Mouse (Mus musculus) spleen, postnatal 4 days (tissue): ENCODE measurements around the gene Magi1.

ENCODE experiments used
- DNase-seq, 2 experiments: peaks; one replicate each; pipeline ENCODE4 v3.0.0; 2022; ENCODE audit warnings: low spot score in 2 of 2

The Magi1 gene

GRCm38 (mm10) chr6:94283318-94284061, at the start of gene Magi1:
Gene Magi1, minus strand, starts transcription at chr6:94283917.
- DNase-seq: peak; percentile 70 to 81

GRCm38 (mm10) chr6:94327143-94327542, 43.4 kb upstream of the Magi1 start:
- DNase-seq: no peak

GRCm38 (mm10) chr6:94316886-94317285, 33.2 kb upstream of the Magi1 start:
- no peak for DNase-seq

DNA sequence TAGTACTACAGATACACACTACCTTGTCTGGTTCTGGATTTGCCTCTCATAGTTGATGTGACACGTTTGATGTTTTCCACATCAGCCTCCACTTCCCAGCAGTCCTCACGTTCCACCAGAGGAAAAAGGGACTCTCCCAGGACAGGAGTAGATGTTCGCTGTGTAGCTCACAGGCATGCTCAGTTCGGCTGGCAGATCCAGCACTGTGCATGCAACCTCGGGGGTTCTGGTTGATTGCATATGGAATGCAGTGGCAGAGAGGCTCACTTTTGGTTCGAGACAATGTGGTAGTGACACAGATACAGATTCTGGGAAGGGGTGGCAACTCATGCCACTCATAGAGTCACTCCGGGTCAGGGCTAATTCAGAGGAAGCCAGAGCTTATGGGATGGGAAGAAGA, 28.6 kb upstream of the Magi1 start:
- DNase-seq: no peak

DNA sequence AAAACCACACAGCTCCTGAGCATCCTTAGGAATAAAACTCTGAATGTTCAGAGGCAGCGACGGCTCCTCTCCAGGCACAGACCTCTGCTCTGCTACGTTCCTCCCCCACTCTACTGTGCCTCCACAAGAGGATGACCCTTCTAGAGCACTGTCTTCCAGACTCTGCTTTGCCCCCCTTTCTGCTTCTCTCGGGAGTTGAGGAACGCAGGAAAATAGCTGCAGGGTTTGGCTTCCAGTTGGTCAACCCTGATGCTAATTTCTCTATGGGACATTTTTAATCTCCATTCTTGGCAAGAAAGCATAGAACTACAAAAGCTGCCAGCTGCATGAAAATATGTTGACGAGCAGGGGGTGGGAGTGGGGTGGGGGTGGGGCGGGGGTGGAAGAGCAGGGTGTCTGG, 24.8 kb upstream of the Magi1 start:
- no peak for DNase-seq

DNA sequence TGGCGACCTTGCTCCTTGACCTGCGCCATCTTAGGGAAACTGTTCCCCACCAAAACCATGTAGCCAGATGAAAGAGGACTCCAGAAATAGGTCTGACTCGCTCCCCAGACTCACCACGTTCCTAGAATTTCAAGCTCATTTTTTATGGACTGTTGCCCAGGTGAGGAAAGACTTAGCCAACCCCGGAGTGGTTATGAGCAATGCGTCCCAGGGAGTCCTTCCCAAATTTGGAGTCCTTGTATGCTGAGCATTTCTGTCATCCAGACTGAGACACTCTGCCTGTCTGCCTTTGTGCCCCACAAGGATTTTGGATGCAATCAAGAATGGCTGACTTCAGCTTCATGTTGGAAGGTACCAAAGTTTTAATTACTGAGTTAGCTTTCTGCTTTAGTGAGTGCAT, 19.8 kb upstream of the Magi1 start:
- DNase-seq: no peak

DNA sequence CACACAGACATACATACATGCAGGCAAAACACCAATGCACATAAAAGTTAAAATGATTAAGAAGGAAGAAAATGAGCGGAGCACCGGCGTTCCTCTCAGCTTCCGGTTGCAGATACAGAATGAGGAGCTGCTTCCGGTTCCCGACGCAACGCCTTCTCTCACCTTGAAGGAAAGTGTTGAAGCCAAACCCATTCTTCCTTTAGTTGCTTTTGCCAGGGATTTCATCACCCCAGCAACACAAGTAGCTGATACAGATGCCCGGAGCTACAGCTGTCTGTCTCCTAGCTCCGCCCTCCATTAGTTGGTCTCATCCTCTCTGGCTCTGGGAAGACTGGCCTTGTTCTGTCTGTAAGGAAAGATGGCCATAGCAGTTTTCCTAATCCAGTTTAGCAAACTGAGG, 18.1 kb upstream of the Magi1 start:
- DNase-seq: no peak

DNA sequence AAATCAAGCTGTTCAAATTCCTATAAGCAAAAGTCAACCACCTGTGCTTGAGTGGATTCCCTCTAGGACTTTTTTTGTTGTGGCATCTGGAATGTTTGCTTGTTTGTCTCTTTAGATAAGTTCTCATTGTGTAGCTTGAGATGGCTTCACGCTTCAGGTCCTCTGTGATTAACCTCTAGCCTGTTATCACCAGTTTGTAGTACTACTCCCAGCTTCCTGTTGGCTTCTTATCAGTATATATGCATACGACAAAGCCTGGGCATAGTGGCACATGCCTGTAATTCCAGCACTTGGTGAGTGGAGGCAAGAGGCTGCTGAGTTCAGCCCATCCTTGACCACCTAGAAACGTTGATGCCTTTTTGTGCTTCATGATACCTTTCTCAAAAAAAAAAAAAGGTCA, 16.8 kb upstream of the Magi1 start:
- no peak for DNase-seq

DNA sequence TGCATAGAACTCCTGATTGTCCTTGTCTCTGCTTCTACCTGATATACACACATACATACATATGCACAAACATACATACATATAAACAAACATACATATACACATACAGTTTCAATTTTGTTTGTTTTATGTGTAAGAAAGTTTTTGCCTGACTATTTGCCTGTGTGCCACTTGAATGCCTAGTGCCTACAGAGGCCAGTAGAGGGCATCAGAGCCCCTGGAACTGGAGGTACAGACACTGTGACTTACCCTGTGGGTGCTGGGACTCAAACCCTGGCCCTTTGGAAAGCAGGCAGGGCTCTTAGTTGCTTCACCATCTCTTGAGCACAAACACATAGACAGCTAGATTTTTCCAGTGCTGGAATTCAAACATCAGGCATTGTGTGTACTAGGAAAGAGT, 3.7 kb upstream of the Magi1 start:
- DNase-seq: no peak

DNA sequence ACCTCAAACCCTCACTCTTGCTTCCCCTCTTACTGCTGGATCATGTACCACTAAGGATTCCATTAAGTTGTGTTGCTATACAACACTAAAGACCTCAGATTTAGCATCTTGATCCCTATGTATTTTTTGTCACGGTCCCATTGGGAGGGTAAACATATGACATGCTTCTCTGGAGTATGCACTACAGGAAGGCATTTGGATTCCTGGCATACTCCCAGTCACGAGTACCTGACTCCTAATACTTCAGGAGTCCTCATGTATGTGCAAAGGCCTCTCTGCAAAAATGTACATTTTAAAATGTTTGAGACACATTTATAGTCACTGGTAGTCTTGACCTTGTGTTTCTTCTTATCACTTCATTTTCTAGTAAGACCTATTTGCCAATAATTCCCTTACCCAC, 2.8 kb upstream of the Magi1 start:
- no peak for DNase-seq

DNA sequence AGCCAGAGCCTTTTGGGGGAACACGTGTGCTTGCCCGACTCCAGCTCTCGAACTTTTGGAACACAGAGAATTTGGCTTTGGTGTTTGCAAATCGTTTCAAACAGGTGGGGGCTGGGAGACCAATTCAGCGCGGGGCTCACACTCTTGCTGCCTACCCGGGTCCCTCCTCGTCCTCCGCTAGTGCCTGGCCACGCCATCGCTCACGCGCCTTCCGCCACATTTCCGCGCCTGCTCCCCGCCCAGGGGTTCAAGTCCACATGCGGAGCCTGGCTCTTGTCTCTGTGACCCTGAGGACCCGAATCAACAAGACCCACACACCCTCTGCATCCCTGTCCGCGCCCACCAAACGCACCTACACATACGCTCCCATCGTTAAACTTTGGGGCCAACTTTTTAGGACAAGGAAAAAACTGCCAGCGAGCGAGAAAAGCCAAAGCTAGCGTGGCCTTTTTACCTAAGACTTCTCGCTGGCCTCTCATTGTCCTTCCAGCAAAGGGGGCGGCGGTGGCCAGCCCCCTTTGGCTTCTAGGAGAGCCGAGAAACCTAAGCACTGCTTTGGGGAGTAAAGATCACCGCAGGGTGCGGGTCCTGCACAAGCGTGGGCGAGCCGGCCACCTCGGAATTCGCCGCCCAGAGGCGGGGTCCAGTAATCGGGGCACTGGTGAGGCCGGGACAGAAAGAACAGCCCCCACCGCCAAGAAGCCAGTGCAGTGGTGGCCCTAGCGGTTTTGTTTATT, 540 bp upstream of the Magi1 start:
- peak; percentile 17 to 62 for DNase-seq

- peak in 1 of 2 experiments; percentile 63 for DNase-seq
Observed at GRCm38 (mm10) chr6:94282301-94283241, 1.1 kb downstream of the Magi1 start.

GRCm38 (mm10) chr6:94281606-94282280, 2.0 kb downstream of the Magi1 start:
- no peak for DNase-seq

DNA sequence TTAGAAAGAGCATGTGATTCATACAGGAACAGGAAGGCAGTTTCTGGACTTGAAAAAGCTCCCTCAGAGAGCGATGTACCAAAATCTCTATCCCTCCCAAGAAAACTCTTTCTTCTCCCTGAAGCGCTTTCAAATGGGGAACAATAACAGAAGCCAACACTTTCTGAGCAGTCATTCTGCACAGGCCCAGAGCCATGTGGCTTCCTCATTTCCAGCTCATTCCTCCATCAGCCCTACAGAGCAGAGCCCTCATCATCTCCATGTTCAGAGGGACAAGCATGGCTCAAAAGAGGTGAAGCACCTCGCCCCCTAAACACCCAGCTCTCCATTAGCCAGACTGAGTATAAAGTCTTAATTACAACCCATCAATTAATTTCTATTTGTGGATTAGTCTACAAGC, 9.8 kb downstream of the Magi1 start:
- no peak for DNase-seq

GRCm38 (mm10) chr6:94270001-94270400, 13.7 kb downstream of the Magi1 start:
- no peak for DNase-seq

GRCm38 (mm10) chr6:94269174-94269573, 14.5 kb downstream of the Magi1 start:
- DNase-seq: no peak

- no peak for DNase-seq
Observed at GRCm38 (mm10) chr6:94265244-94265935, 18.3 kb downstream of the Magi1 start.

GRCm38 (mm10) chr6:94264183-94264941, 19.4 kb downstream of the Magi1 start:
- DNase-seq: no peak

GRCm38 (mm10) chr6:94260831-94261230, 22.9 kb downstream of the Magi1 start:
- DNase-seq: no peak

DNA sequence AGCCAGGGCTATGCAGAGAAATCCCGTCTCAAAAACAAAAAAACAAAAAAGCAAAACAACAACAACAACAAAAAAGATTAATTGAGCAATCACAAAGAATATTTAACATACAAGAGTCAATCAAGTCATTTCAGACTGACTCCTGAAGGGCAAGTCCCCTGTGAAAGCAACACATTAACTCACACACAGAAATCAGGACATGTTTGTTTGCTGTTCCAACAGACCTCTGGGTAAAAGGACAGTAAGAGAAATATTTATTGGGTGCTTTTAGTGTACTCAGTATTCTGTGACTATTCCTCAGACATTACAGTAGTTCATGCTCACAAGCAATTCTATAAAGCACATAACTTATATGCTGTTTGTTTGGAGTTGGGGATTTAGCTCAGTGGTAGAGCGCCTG, 23.7 kb downstream of the Magi1 start:
- no peak for DNase-seq
